8 mouse cellular contexts compared by ENCODE assay signal in the genomic region with DNA sequence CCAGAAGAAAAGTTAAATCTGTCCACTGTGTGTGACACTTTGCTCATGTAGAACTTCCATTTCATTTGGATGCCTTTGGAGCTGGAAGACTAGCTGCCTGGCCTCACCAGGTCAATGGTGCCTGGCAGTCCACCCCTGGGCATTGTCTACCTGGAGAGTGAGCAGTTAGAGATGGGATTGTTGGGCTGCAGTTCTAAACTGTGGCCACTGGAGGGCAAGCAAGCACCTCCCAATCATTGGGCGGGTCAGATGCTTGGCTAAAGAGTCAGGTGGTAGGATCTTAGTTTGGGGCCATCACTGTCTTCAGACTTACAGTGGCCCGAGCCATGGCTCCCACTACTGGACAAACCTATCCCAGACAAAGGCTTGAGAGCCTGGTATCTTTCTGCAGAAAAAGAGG. TPM values are rescaled to one million over a fixed set of nuclear protein-coding genes. Genes with fewer than 3 reads are reported as not detected.
DNase-seq lines count a peak whose midpoint lies in the region; ATAC-seq lines count a peak whose summit lies in the region.

No protein-coding gene starts in this region.

- H3K4me3 ChIP-seq in hindbrain, embryonic 13.5 days = no peak overlapping the region

- no peaks in the 10 kb centered on the region for H3K36me3 ChIP-seq in hindbrain, embryonic 13.5 days

- peaks cover 36% of the 10 kb centered on the region for H3K4me1 ChIP-seq in hindbrain, embryonic 13.5 days (replicated peaks)

- H3K9me3 ChIP-seq in hindbrain, embryonic 13.5 days = no peaks in the 10 kb centered on the region

- 0% methylated on average over 2 of the region's 2 CpGs for WGBS in hindbrain, embryonic 13.5 days

- H3K4me2 ChIP-seq in hindbrain, embryonic 13.5 days = no peak overlapping the region

- peak; percentile 47 for ATAC-seq in hindbrain, embryonic 13.5 days (ENCODE audit: low FRiP score)
- ATAC-seq in megakaryocyte-erythroid progenitor cell, adult 5-6 weeks (replicated peaks; ENCODE audit: low FRiP score, low TSS enrichment, poor library complexity, severe bottlenecking) = peak; percentile 78

- H3K27me3 ChIP-seq in hindbrain, embryonic 13.5 days = peaks cover 30% of the 10 kb centered on the region

- no peak overlapping the region for H3K27ac ChIP-seq in hindbrain, embryonic 13.5 days

- no peak overlapping the region for H3K9ac ChIP-seq in hindbrain, embryonic 13.5 days

- peak; percentile 80 for DNase-seq in NIH3T3 (ENCODE audit: low read depth)
- peak; percentile 20 for DNase-seq in c-Kit-negative CD71-positive TER-119-positive erythroid progenitor cells, embryonic 14.5 days (ENCODE audit: low read depth, low spot score)
- peak; percentile 44 for DNase-seq in fibroblast of lung, adult 2 months (ENCODE audit: low read depth)
- peak; percentile 52 to 54 for DNase-seq in layer of hippocampus, postnatal 36 days
- DNase-seq in right cerebral cortex, adult 2 months (ENCODE audit: low spot score in 2 of 2) = peak; percentile 61 to 81
- DNase-seq in yolk sac, embryonic 10.5 days (ENCODE audit: low spot score) = peak; percentile 43

RNA-seq across cellular contexts. Expression of gene Psd4, which starts 41.8 kb away (rescaled TPM):
- polyA plus RNA-seq in hindbrain, embryonic 13.5 days (2015; fragmentation: Nextera tagmentation; extraction: Ambion mirVana) = 0.30 and 0.74 TPM in 2 replicates
- total RNA-seq in layer of hippocampus, postnatal 36 days (2021) = 1 to 10 TPM in 1 of 2 experiments, under 1 TPM in 1; 0.55 to 2.0 TPM
- total RNA-seq in megakaryocyte-erythroid progenitor cell, adult 5-6 weeks (2014; fragmentation: Nextera tagmentation) = 43.9 and 50.2 TPM in 2 replicates
- 32.4 and 38.5 TPM in 2 replicates for total RNA-seq in megakaryocyte-erythroid progenitor cell, adult 5-6 weeks (2017)

Comparison
In these comparisons a context has a peak if more than half of its experiments do, and no peak if none do; other contexts are left out.
1. DNase-seq: peak in every context shown above with its lines; median percentile 80 in NIH3T3; 71 in right cerebral cortex, adult 2 months; 53 in layer of hippocampus, postnatal 36 days; 44 in fibroblast of lung, adult 2 months; 43 in yolk sac, embryonic 10.5 days; 20 in c-Kit-negative CD71-positive TER-119-positive erythroid progenitor cells, embryonic 14.5 days.
2. RNA of gene Psd4, which starts 41.8 kb away (total RNA-seq): 32.4 to 50.2 TPM in megakaryocyte-erythroid progenitor cell, adult 5-6 weeks; 0.55 to 2.0 TPM in layer of hippocampus, postnatal 36 days; every median in the first group is over 10 times any median in the second.